Mouse (Mus musculus) intestine, embryonic 14.5 days (tissue): ENCODE measurements around the gene Nmt1. TPM values are rescaled to one million over a fixed set of nuclear protein-coding genes. Genes with fewer than 3 reads are reported as not detected.

ENCODE experiments used
- ATAC-seq: fragments of 200-750 bp; cut with Nextera tagmentation; replicated peaks from 2 replicates; pipeline ENCODE4 v1.8.0; 2017; ENCODE audit warnings: low read depth, moderate number of reproducible peaks, moderate TSS enrichment, moderate library complexity; ENCODE audit not compliant: low FRiP score, low TSS enrichment
- DNase-seq: peaks from one replicate; pipeline ENCODE4 v3.0.0-alpha.2; 2018; ENCODE audit warnings: low spot score
- H3K27ac ChIP-seq: fragments of 300-500 bp; sonication (generic); 2 replicates; pipeline ENCODE4 v1.5.1; 2014; ENCODE audit warnings: low read depth, mild to moderate bottlenecking, control low read depth
- H3K27me3 ChIP-seq: fragments of 300-500 bp; sonication (generic); replicated peaks from 2 replicates; pipeline ENCODE4 v1.6.1; 2014; ENCODE audit warnings: low read length, control low read depth; ENCODE audit not compliant: control insufficient read depth, insufficient read depth
- H3K36me3 ChIP-seq: fragments of 300-500 bp; sonication (generic); 2 replicates; pipeline ENCODE4 v1.6.1; 2014; ENCODE audit warnings: low read length, control low read depth; ENCODE audit not compliant: control insufficient read depth, insufficient read depth
- H3K4me1 ChIP-seq: fragments of 300-500 bp; sonication (generic); replicated peaks from 2 replicates; pipeline ENCODE4 v1.6.1; 2014; ENCODE audit warnings: low read length, control low read depth, mixed read lengths; ENCODE audit not compliant: control insufficient read depth, insufficient read depth
- H3K4me2 ChIP-seq: fragments of 300-500 bp; sonication (generic); 2 replicates; pipeline ENCODE4 v1.6.1; 2014; ENCODE audit warnings: low read length
- H3K4me3 ChIP-seq: fragments of 300-500 bp; sonication (generic); 2 replicates; pipeline ENCODE4 v1.5.1; 2014; ENCODE audit warnings: low read depth, low read length, control low read depth, mixed read lengths
- H3K9ac ChIP-seq: fragments of 300-500 bp; sonication (generic); 2 replicates; pipeline ENCODE4 v1.6.1; 2014; ENCODE audit warnings: mild to moderate bottlenecking, low read length
- H3K9me3 ChIP-seq: fragments of 300-500 bp; sonication (generic); 2 replicates; pipeline ENCODE4 v1.6.1; 2016; ENCODE audit warnings: low read length, control low read depth; ENCODE audit not compliant: control insufficient read depth
- WGBS: fragments of 180-500 bp; shearing (Covaris S2); extraction: QIAGEN DNeasy Blood & Tissue Kit; methylation state at CpG from one replicate; pipeline ENCODE4 v1.1.7; 2014; 5-methylcytosine and 5-hydroxymethylcytosine counted together
- microRNA-seq: library from miRNA; unstranded; fragments of <30 nt; microRNA quantifications from one replicate; pipeline ENCODE4, GENCODE M21; 2016
- polyA plus RNA-seq: library from polyadenylated mRNA; unstranded; fragments of >200 nt; fragmentation: Nextera tagmentation; extraction: Ambion mirVana; gene quantifications from 2 replicates; pipeline ENCODE4 v1.2.1, GENCODE M21; 2014

Nmt1 gene
- polyA plus RNA-seq, 1 experiment from 2014 or later = 69.3 TPM

- Histone ChIP-seq H3K4me3 (peak overlapping the region; percentile 64), H3K9me3 (no peaks in the 10 kb centered on the region), H3K36me3 (no peaks in the 10 kb centered on the region), H3K27me3 (no peaks in the 10 kb centered on the region), H3K4me1 (peaks cover 24% of the 10 kb centered on the region), H3K27ac (peak overlapping the region; percentile 93), H3K9ac (peak overlapping the region; percentile 86), H3K4me2 (peak overlapping the region; percentile 83)
- DNase-seq (peak; percentile 94), ATAC-seq (peak; percentile 73)
- under 1% methylated on average over 34 of the region's 34 CpGs for WGBS
Observed at GRCm38 (mm10) chr11:103115163-103116007, 87.4 kb downstream of the Nmt1 start.

- DNase-seq (peak; percentile 99), ATAC-seq (peak; percentile 92)
- H3K27me3 ChIP-seq = no peaks in the 10 kb centered on the region
- no peaks in the 10 kb centered on the region for H3K36me3 ChIP-seq
- peak within 1 kb of the TSS; percentile 93 for H3K27ac ChIP-seq
- H3K9me3 ChIP-seq = no peaks in the 10 kb centered on the region
- H3K4me2 ChIP-seq = peak within 1 kb of the TSS; percentile 83
- H3K4me3 ChIP-seq = peak within 1 kb of the TSS; percentile 75
- H3K4me1 ChIP-seq = peaks cover 20% of the 10 kb centered on the region
- H3K9ac ChIP-seq = peak within 1 kb of the TSS; percentile 86
- under 1% methylated on average over 52 of the region's 53 CpGs for WGBS
Observed at GRCm38 (mm10) chr11:103116008-103116818, 88.2 kb downstream of the Nmt1 start, which contains the start of gene Hexim1. Gene Hexim1 (plus strand): TSS chr11:103116231.

DNA sequence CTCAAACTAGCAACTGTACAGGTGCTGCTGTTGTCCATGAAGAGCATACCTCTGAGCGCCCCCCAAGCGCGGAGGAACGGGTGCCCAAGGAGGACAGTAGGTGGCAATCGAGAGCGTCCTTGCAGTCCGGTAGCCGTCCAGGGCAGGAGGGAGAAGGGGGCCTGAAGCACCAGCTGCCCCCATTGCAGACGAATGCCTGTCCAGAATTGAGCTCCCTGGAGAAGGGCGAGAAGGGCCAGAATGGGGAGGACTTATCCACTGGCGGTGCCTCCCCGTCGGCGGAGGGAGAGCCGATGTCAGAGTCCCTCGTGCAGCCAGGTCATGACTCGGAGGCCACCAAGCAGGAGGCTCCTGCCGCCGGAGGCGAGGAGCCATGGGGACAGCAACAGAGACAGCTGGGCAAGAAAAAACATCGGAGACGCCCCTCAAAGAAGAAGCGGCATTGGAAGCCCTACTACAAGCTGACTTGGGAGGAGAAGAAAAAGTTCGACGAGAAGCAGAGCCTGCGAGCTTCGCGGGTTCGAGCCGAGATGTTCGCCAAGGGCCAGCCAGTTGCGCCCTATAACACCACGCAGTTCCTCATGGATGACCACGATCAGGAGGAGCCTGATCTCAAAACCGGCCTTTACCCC is 89.1 kb downstream of the Nmt1 start:
- H3K4me1 ChIP-seq = peaks cover 13% of the 10 kb centered on the region
- H3K9me3 ChIP-seq = no peaks in the 10 kb centered on the region
- H3K36me3 ChIP-seq = no peaks in the 10 kb centered on the region
- peak overlapping the region; percentile 63 for H3K9ac ChIP-seq
- peak overlapping the region; percentile 93 for H3K27ac ChIP-seq
- peak overlapping the region; percentile 75 for H3K4me3 ChIP-seq
- ATAC-seq (0 out of 2 replicates have a peak, but pooled peaks have one; percentile 5), DNase-seq (peak; percentile 90)
- WGBS = under 1% methylated on average over 35 of the region's 35 CpGs
- H3K4me2 ChIP-seq = peak overlapping the region; percentile 80
- no peaks in the 10 kb centered on the region for H3K27me3 ChIP-seq

DNA sequence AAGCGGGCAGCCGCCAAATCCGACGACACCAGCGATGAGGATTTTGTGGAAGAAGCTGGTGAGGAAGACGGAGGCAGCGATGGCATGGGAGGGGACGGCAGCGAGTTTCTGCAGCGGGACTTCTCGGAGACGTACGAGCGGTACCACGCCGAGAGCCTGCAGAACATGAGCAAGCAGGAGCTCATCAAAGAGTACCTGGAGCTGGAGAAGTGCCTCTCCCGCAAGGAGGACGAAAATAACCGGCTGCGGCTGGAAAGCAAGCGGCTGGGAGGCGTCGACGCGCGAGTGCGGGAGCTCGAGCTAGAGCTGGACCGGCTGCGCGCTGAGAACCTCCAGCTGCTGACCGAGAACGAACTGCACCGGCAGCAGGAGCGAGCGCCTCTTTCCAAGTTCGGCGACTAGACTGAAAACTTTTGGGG is 89.6 kb downstream of the Nmt1 start:
- WGBS = under 1% methylated on average over 38 of the region's 38 CpGs
- Histone ChIP-seq H3K4me1 (peaks cover 8% of the 10 kb centered on the region), H3K9me3 (no peaks in the 10 kb centered on the region), H3K36me3 (no peaks in the 10 kb centered on the region), H3K27ac (peak overlapping the region; percentile 93; the same call in 1 of the 2 replicates), H3K9ac (peak overlapping the region; percentile 63), H3K27me3 (no peaks in the 10 kb centered on the region), H3K4me3 (peak overlapping the region; percentile 75), H3K4me2 (peak overlapping the region; percentile 80)
- DNase-seq (peak; percentile 90), ATAC-seq (no peak)

Small RNA genes lying within 50 kb of the gene (microRNA-seq; reads per million reads assigned to microRNA genes)
- not detected for gene Mir6931

Other genes with a start within 250 kb of the Nmt1 start
- 47.7 and 57.7 TPM in 2 replicates for gene Gjc1, start 208.5 kb upstream of the Nmt1 start, polyA plus RNA-seq
- gene Higd1b, start 192.3 kb upstream of the Nmt1 start, polyA plus RNA-seq = not detected in 2 replicates
- 180 and 184 TPM in 2 replicates for gene Eftud2, start 147.2 kb upstream of the Nmt1 start, polyA plus RNA-seq
- 0.81 and 1.2 TPM in 2 replicates for gene Ccdc103, start 147.0 kb upstream of the Nmt1 start, polyA plus RNA-seq
- gene Fam187a, start 143.0 kb upstream of the Nmt1 start, polyA plus RNA-seq = not detected in 2 replicates
- 0.28 and 0.58 TPM in 2 replicates for gene Gfap, start 127.3 kb upstream of the Nmt1 start, polyA plus RNA-seq
- 7.0 and 7.8 TPM in 2 replicates for gene Kif18b, start 103.1 kb upstream of the Nmt1 start, polyA plus RNA-seq
- 8.2 and 9.0 TPM in 2 replicates for gene C1ql1, start 81.5 kb upstream of the Nmt1 start, polyA plus RNA-seq
- gene Dcakd, start 143 bp downstream of the Nmt1 start, polyA plus RNA-seq = 164 and 183 TPM in 2 replicates
- gene Plcd3, start 73.5 kb downstream of the Nmt1 start, polyA plus RNA-seq = 1.9 and 2.1 TPM in 2 replicates
- 13.0 and 14.5 TPM in 2 replicates for gene Acbd4, start 73.5 kb downstream of the Nmt1 start, polyA plus RNA-seq
- 6.8 and 6.9 TPM in 2 replicates for gene Hexim1, start 88.0 kb downstream of the Nmt1 start, polyA plus RNA-seq
- gene Hexim2, start 104.2 kb downstream of the Nmt1 start, polyA plus RNA-seq = 6.9 and 9.7 TPM in 2 replicates
- 3.1 and 3.6 TPM in 2 replicates for gene Fmnl1, start 142.9 kb downstream of the Nmt1 start, polyA plus RNA-seq
- gene 1700023F06Rik, start 180.4 kb downstream of the Nmt1 start, polyA plus RNA-seq = 1.3 and 1.4 TPM in 2 replicates
- not detected in 2 replicates for gene Spata32, start 190.2 kb downstream of the Nmt1 start, polyA plus RNA-seq
- gene Map3k14, start 239.3 kb downstream of the Nmt1 start, polyA plus RNA-seq = 3.7 and 3.9 TPM in 2 replicates